Mouse (Mus musculus) heart, adult 2 months (tissue): Measurements from ENCODE around the gene Gm20388. TPM values are rescaled to one million over a fixed set of nuclear protein-coding genes. Genes with fewer than 3 reads are reported as not detected.
A peak's percentile ranks its signal among the peaks of the same experiment; 100 is the strongest.

ENCODE experiments used
- DNase-seq, 2 experiments: peaks; one replicate each; pipeline ENCODE4 v3.0.0; 2021
- H3K27ac ChIP-seq: fragments of 200-600 bp; 2 replicates; pipeline ENCODE4 v1.8.1; 2022
- H3K27me3 ChIP-seq: fragments of 200-500 bp; 2 replicates; pipeline ENCODE4 v1.6.1; 2012; ENCODE audit warnings: mild to moderate bottlenecking, low read length, inconsistent platforms, mixed read lengths; ENCODE audit not compliant: control insufficient read depth, insufficient read depth
- H3K36me3 ChIP-seq: fragments of 200-500 bp; 2 replicates; pipeline ENCODE4 v1.6.1; 2012; ENCODE audit warnings: low read length, inconsistent platforms; ENCODE audit not compliant: control insufficient read depth, insufficient read depth
- H3K4me1 ChIP-seq: fragments of 200-500 bp; 2 replicates; pipeline ENCODE4 v1.6.1; 2011; ENCODE audit warnings: low read length; ENCODE audit not compliant: control insufficient read depth, insufficient read depth
- H3K4me3 ChIP-seq: fragments of 200-600 bp; 2 replicates; pipeline ENCODE4 v1.8.1; 2022
- H3K79me2 ChIP-seq: fragments of 200-500 bp; replicated peaks from 2 replicates; pipeline ENCODE4 v1.6.1; 2012; ENCODE audit warnings: mild to moderate bottlenecking, inconsistent platforms, low read length, moderate library complexity, mixed read lengths; ENCODE audit not compliant: control insufficient read depth, insufficient read depth
- H3K9ac ChIP-seq: fragments of 200-500 bp; 2 replicates; pipeline ENCODE4 v1.6.1; 2012; ENCODE audit warnings: low read depth, mild to moderate bottlenecking, control low read depth, inconsistent platforms, low read length, mixed read lengths
- CTCF ChIP-seq: fragments of 200-600 bp; IDR thresholded peaks from 2 replicates; pipeline ENCODE4 v1.8.1; 2022; ENCODE audit warnings: antibody characterized with exemption, mild to moderate bottlenecking, moderate library complexity
- EP300 ChIP-seq: fragments of 200-500 bp; IDR thresholded peaks from 2 replicates; pipeline ENCODE4 v1.6.1; 2011; ENCODE audit warnings: low read depth, low read length, control low read depth; ENCODE audit not compliant: insufficient read depth
- POLR2A ChIP-seq: fragments of 200-500 bp; IDR thresholded peaks from 2 replicates; pipeline ENCODE4 v1.6.1; 2011; ENCODE audit warnings: mild to moderate bottlenecking, low read depth, low read length, control low read depth; ENCODE audit not compliant: insufficient read depth
- WGBS: fragments of 180-500 bp; shearing (Covaris S2); methylation state at CpG from one replicate; pipeline ENCODE4 v1.1.7; 2018; 5-methylcytosine and 5-hydroxymethylcytosine counted together
- intact Hi-C: fragments of 180-260 bp; cut with DNase I; formaldehyde crosslinking; loops from one replicate; pipeline ENCODE4 v1.15.1; 2025
- polyA plus RNA-seq: library from polyadenylated mRNA; depleted of rRNA; stranded (reverse); fragments of >200 nt; gene quantifications from 2 replicates; pipeline ENCODE4 v1.2.3, GENCODE M21; 2012
- total RNA-seq, 2 experiments: library from RNA; stranded (reverse); gene quantifications; 2 replicates each; pipeline ENCODE4 v1.2.3; 2021

Gene Gm20388
- total and polyA plus RNA-seq, 3 experiments = 1.8 to 32.3 TPM; not detected in 1

GRCm38 (mm10) chr8:122902581-122902980, 2991.9 kb downstream of the Gm20388 start:
- Histone ChIP-seq H3K9ac (no peak overlapping the region), H3K4me3 (no peak overlapping the region), H3K27me3 (no peaks in the 10 kb centered on the region), H3K36me3 (0 out of 2 replicates have a peak, but pooled peaks cover 2% of the 10 kb centered on the region), H3K27ac (peak overlapping the region; percentile 79), H3K4me1 (peaks cover 33% of the 10 kb centered on the region), H3K79me2 (peaks cover 2% of the 10 kb centered on the region; the same call in 1 of the 2 replicates)
- intact Hi-C loops = loop anchor here (10.0 kb wide), 1 partner anchor 312 kb away; the partner anchor contains the start of genes Chmp1a and Spata33
- DNase-seq = peak in 1 of 2 experiments; percentile 42
- 50% methylated on average over 3 of the region's 3 CpGs for WGBS
- 0 out of 2 replicates have a peak, but pooled peaks have one; percentile 15 for TF ChIP-seq POLR2A
- 0 out of 2 replicates have a peak, but pooled peaks have one; percentile 27 for TF ChIP-seq EP300
- no peak for TF ChIP-seq CTCF

DNA sequence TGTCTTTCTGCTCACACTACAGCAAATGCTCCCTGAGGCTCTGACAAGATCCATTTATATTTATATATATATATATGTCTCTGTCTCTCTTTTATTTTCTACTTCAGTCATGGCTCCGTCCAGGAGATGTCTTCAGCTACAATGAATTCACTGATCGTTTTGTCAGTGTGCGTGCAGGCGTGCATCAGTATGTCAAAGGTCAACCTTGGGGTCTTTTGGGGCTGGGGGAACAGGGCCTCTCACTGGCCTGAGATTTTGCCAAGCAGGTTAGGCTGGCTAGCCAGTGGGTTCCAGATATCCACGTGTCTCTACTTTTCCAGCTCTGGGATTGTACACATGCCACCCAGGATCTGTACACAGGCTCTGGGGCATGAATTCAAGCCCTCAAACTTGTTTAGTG, 2992.4 kb downstream of the Gm20388 start:
- WGBS = 73% methylated on average over 5 of the region's 5 CpGs
- H3K9ac ChIP-seq = no peak overlapping the region
- intact Hi-C loops = loop anchor here (10.0 kb wide), 1 partner anchor 312 kb away; the partner anchor contains the start of genes Chmp1a and Spata33
- H3K4me1 ChIP-seq = peaks cover 33% of the 10 kb centered on the region
- no peak for DNase-seq
- H3K79me2 ChIP-seq = peaks cover 2% of the 10 kb centered on the region; the same call in 1 of the 2 replicates
- peak overlapping the region; percentile 79 for H3K27ac ChIP-seq
- no peak for TF ChIP-seq EP300
- no peak for TF ChIP-seq CTCF
- no peak for TF ChIP-seq POLR2A
- H3K4me3 ChIP-seq = no peak overlapping the region
- no peaks in the 10 kb centered on the region for H3K27me3 ChIP-seq
- H3K36me3 ChIP-seq = 0 out of 2 replicates have a peak, but pooled peaks cover under 1% of the 10 kb centered on the region

DNA sequence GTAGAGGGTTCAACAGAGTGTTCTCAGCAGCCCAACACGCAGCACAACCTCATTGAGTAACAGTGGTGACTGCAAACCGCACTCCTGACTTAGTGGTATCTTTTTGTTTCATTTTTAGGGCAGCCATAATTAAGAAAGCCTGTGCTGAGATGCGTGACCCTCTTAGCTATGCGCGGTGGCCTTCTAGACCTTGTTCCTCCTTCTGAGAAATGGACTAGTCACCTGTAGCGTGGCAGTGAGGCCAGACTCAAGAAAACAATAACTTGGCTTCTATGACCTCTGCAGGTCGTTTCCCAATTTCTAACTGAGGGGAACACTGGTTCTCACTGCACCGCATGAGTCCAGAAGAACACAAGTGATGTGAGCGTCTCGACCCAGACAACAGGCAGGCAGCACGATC, 2993.9 kb downstream of the Gm20388 start:
- no peak overlapping the region for H3K9ac ChIP-seq
- intact Hi-C loops = loop anchor here (10.0 kb wide), 1 partner anchor 310 kb away; the partner anchor contains the start of genes Chmp1a and Spata33
- peaks cover 2% of the 10 kb centered on the region; the same call in 1 of the 2 replicates for H3K79me2 ChIP-seq
- H3K4me1 ChIP-seq = peaks cover 33% of the 10 kb centered on the region
- TF ChIP-seq EP300 (no peak), POLR2A (no peak), CTCF (no peak)
- peak overlapping the region; percentile 89 for H3K27ac ChIP-seq
- H3K27me3 ChIP-seq = no peaks in the 10 kb centered on the region
- no peak overlapping the region for H3K4me3 ChIP-seq
- DNase-seq = no peak
- 90% methylated on average over 11 of the region's 11 CpGs for WGBS
- no peaks in the 10 kb centered on the region for H3K36me3 ChIP-seq

DNA sequence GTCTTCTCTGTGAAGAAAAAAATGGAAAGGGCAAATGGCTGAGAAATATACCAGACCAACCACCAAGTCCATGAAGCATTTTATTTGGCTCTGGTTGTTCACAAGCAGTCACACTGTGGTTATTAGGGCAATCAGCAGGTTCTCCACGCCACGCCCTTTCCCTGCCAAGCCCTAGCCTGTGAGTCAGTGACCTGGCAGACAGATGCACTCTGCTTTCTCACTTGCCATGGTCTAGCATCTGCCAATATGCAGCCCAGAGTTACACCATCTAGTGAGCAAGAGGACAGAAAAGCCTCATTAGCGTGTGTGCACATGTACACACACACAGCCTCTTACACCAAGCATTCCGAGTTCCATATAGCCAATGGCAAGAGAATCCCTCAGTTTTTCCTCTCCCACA, 2994.7 kb downstream of the Gm20388 start:
- Histone ChIP-seq H3K27me3 (no peaks in the 10 kb centered on the region), H3K36me3 (no peaks in the 10 kb centered on the region), H3K9ac (no peak overlapping the region), H3K4me1 (peaks cover 32% of the 10 kb centered on the region), H3K27ac (peak overlapping the region; percentile 89), H3K79me2 (peaks cover 4% of the 10 kb centered on the region; the same call in 1 of the 2 replicates), H3K4me3 (no peak overlapping the region)
- 76% methylated on average over 4 of the region's 4 CpGs for WGBS
- intact Hi-C loops = loop anchor here (10.0 kb wide), 1 partner anchor 309 kb away; the partner anchor contains the start of genes Chmp1a and Spata33
- DNase-seq = peak in 1 of 2 experiments; percentile 64
- TF ChIP-seq CTCF = no peak
- no peak for TF ChIP-seq POLR2A
- TF ChIP-seq EP300 = 0 out of 2 replicates have a peak, but pooled peaks have one; percentile 40

DNA sequence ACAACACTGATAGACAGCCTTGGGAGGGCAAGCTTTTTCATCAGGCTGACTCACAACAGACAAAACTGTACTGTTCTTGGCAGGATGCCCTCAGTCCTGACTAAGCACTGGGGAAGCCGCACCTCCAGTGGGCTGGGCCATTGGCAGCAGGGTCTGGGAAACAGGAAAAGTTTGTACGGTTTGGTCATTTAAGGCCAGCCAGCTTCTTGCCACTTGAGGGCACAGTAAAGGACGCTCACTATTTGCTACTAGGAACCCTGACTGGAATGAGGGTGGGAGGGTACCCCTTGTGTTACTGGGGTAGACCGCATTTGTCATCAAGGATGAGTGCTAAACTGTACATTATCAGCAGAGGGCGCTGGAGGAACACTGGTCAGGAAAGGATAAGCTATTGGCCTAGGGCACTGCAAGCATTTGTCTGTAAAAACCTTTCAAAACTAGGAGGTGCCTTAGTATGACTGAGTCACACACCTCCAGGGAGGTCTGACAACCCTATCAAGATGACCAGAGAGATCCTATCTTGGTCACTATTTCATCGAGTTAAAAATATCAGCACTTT, 2995.9 kb downstream of the Gm20388 start:
- H3K36me3 ChIP-seq = no peaks in the 10 kb centered on the region
- WGBS = 3% methylated on average over 6 of the region's 6 CpGs
- peaks cover 28% of the 10 kb centered on the region for H3K4me1 ChIP-seq
- peak; percentile 90 to 94 for DNase-seq
- intact Hi-C loops = loop anchor here (1.0 to 10.0 kb wide), 4 partner anchors 136 to 308 kb away; partner anchors contain the start of genes Ankrd11, Chmp1a and Spata33
- peak overlapping the region; percentile 29; the same call in 1 of the 2 replicates for H3K4me3 ChIP-seq
- H3K9ac ChIP-seq = peak overlapping the region; percentile 48
- H3K27ac ChIP-seq = peak overlapping the region; percentile 89
- TF ChIP-seq CTCF (peak; percentile 98), EP300 (peak; percentile 83), POLR2A (no peak)
- no peaks in the 10 kb centered on the region for H3K27me3 ChIP-seq
- peaks cover 4% of the 10 kb centered on the region; the same call in 1 of the 2 replicates for H3K79me2 ChIP-seq

DNA sequence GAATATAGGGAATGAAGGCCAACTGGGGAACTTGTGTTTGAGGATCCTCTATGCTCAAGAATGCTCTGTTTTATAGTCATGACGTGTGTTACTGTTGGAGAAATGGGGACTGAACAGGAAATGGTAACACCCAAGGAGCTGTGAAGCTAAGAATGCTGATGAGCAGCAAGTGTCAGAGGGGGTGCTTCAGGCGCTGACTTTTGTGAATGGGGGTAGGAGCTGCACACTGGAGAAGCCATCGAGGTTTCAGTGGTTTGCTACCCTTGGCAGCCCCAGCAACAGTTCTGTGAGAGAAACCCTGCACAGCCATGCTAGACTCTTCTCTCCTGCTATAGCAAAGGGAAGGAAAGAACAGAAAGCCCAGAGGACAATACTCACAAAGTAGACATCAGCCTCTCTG, 3001.5 kb downstream of the Gm20388 start:
- Histone ChIP-seq H3K27ac (no peak overlapping the region), H3K9ac (no peak overlapping the region), H3K79me2 (peaks cover 4% of the 10 kb centered on the region; the same call in 1 of the 2 replicates), H3K4me1 (peaks cover 8% of the 10 kb centered on the region), H3K4me3 (no peak overlapping the region), H3K27me3 (no peaks in the 10 kb centered on the region), H3K36me3 (peaks cover 2% of the 10 kb centered on the region)
- TF ChIP-seq CTCF (no peak), POLR2A (no peak), EP300 (no peak)
- no peak for DNase-seq
- intact Hi-C loops = loop anchor here (5.0 kb wide), 1 partner anchor 65 kb away; no protein-coding TSS in a partner anchor
- 56% methylated on average over 3 of the region's 3 CpGs for WGBS
